Mouse (Mus musculus): Measurements from ENCODE around the gene Glod4.

- TF ChIP-seq EP300 (IDR thresholded peaks at IDR 0.05) (no peak), CTCF (IDR thresholded peaks at IDR 0.05) (no peak)
Measured at GRCm38 (mm10) chr11:76206793-76207192, 36.7 kb downstream of the Glod4 start.
